Mouse (Mus musculus): Measurements from ENCODE around the gene Vegfa.

Gene Vegfa

DNA sequence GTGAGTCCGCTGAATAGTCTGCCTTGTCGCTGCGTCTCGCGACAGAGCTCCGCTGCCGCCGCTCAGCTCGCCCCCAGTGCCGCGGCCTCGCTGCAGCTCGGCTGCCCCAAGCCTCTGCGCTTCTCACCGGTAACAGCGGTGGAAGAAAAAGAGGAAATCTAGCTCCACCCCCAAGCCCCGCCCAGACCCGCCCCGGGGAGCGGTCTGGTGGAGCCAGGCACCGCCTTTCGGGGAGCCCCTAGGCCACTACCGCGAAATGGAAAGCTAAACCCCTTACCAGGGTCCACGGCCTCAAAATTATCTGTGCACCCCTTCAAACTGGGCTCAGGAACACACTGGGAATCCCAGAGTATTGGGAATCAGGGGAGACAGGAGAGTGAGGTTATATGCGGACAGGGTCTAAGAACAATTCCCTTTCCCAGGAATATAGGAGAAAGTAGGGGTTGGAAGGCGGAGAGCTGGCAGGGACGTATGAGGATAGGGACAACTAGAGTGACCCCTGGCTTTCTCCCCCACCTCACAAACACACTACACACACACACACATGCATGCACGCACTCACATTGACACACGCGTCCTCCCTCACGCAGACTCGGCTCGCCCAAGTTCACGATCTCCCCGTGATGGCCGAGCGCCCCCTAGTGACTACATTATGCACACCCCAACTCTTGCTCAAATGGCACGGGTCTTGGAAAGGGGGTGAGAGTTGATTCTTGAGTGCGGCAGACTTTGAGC lies at the start of gene Vegfa:
Gene Vegfa (minus strand): TSS at position 113 of the 735 bp plus-strand sequence.
- DNase-seq (ENCODE audit: low spot score), result peak; percentile 94

DNA sequence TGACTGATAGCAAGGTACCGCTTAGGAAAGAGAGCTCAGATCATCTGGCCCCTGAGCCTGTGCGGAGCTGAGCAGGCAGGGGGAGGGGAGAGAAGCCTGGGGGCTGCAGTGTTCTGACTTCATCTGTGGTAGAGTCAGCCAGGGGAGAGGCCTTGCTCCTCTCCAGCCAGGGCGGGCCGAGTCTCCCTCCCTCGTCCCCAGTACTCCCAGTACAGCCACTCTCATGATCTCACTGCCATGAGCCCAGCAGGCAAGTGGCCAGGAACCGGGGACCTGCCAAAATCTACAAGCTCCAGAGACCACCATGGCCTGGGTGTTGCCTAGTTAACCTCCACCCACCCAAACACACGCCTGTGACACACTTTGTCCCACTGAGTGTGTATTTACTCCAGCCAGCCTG lies 49.5 kb upstream of the Vegfa start:
- no peak for DNase-seq (ENCODE audit: low spot score)

DNA sequence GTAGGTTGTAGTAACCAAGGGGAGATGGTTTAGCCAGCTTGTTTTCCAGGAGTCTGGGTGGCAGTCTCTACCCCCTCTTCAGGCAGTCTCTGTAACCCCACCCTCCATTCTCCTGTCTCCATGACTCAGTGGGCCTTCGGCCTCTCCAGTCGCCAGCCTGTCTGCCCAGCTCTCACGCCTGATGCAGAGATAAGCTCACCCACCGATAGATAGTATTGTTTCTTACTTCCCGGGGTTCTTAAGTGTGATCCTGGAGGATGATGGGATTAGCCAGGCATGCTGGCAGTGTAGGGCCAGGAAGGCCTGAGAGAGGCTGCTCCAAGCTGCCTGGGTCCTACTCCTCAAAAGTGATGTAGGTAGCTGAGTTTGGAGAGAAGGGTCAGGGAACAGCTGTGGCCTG lies 48.9 kb upstream of the Vegfa start:
- DNase-seq (ENCODE audit: low spot score), result no peak

DNA sequence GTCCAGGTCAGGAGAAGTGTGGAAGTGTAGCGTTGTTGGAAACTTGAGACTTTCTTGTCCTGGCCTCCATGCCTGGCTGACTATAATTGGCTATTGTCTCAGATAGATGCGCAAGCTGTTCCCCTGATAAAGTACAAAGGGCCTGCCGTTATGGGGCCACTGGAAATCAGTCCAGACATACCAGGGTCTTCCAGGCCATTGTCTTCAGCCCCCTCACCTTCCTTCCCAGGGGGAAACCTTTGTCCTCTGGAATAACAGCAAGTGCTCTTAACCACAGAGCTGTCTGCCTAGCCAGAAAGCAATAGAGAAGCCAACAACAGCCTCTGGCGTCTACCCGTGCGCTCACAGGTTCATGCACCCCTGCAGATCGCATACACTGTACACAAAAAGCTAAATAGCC lies 48.2 kb upstream of the Vegfa start:
- DNase-seq (ENCODE audit: low spot score), result peak; percentile 28

DNA sequence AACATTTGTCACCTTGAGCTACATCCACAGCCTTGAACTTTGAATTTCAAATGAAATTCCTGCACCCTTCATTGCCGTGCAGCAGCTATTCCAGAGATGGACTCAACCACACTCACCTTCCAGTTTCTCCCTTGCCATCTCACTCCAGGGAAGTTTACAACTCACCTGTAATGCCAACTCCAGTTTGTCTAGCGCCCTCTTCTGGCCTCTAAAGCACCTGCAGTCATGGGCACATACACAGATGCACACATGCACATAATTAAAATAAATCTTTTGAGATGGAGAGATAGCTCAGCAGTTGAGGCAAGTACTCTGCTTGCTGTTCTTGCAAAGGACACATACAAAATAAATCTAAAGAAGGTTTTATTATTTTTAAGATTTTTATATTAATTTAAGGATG lies 46.9 kb upstream of the Vegfa start:
- no peak for DNase-seq (ENCODE audit: low spot score)

DNA sequence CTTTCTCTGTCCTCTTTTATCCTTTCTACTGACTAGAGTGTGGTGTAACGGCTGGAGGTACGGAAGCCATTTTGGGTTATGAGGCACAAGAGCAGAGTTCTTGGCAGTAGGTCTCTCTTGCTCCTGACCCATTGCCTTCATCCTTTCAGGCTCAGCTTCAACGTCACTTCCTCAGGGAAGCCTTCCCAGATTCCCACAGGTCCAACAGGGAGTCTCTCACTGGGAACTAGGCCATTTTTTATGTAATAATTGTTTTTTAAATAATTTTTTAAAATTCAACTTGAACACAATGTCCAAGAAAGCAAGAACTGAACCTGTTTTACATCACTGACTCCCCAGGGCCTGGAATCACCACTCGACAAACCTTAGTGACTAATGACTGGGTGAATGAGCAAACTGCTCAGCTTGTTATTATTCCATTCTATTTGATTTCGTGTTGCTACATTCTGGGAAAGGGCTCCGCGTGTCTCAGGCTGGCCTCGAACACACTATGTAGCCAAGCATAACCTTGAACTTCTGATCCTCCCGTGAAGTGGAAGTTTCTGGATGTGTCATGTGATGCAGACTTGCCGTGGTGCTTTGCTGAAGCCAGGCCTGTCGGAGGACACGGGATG lies 45.9 kb upstream of the Vegfa start:
- no peak for DNase-seq (ENCODE audit: low spot score)

DNA sequence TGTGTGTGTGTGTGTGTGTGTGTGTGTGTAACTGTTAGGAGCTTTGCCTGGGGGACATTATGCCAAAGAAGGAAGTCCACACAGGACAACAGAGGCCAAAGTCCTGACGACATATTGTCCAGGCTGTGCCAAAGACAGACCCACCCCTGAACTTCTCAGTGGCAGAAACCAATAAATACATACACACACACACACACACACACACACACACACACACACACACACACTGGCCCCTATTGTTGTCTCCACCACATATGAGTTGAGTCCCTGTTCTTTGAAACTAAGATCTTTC lies 44.0 kb upstream of the Vegfa start:
- no peak for DNase-seq (ENCODE audit: low spot score)

DNA sequence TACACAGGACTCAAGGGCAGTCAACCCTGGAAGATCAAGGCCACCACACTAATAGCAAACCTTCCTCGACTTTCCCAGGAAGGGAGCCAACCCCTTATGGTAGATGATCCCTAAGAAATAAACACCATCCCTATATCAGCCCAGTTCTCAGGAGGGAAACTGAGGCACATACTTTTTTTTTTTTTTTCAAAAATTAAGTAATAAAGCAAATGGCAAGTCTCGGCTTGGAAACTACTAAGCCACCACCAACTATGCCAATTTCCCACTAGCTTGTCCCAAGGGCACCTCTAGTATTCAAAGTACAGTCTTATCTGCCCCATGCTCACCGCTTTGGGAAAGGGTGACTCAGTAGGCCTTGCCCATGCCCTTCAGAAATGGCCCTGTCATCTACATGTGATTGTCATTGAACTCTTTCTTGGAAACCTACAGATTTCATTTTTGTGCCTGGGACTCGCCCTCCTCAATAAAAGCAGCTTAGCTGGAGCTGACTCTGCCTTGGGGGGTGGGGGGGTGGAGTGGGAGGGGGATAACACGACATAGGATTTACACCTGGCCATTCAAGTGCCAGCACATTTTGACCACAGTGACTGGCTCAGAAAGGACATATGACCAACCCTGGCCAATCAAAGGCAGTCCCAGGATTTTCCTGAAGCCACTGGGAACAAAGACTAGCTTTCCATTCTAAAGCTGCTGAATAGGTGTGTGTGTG lies 43.5 kb upstream of the Vegfa start:
- no peak for DNase-seq (ENCODE audit: low spot score)

DNA sequence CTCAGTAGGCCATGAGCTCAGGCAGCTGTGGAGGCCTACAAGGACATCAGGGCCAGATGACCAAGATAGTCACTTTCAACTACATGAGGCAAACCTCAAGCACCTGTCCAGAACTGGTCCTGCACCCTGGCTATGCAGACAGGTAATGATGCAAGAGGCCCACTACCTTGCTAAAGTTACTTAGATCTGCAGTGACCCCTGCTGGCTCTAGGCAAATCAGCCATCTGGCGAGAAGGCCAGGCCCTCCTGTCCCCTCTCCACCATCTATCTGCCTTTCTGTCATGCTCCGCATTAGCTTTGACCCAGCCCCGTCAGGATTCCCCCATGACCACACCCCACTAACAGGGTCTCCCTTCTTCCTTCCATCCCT lies 42.9 kb upstream of the Vegfa start:
- peak; percentile 40 for DNase-seq (ENCODE audit: low spot score)

DNA sequence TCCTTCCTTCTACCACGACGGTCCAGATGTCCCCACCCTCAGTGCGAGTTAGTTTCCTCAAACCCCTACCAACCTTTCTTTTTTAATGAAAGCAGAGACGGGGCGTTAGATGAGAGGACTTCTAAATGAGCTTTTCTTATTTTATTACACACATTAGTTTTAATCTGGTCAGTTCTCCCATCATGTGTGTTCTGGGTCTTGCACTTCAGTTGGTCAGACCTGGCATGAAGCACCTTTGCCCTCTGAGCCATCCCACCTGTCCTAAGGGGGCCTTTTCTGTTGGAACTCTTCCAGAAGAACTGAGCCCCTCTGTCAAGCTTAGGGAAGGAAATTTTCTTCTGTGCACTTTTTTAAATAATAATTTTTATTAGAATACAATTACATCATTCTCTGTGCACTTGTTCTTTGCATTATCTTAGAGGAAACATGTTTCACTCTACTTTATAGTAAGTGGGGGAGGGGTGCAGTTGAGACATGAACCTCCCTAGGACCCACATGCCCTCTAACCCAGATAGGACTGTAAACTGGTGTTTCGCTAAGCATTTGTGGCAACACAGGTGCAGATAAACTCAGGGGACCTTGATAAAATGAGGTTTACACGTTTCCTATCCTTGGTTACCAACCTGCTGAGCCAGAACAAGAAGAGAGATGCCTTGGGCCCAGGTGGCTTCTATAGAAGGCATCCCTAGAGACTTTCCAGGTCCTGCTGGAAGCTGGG lies 42.4 kb upstream of the Vegfa start:
- no peak for DNase-seq (ENCODE audit: low spot score)

DNA sequence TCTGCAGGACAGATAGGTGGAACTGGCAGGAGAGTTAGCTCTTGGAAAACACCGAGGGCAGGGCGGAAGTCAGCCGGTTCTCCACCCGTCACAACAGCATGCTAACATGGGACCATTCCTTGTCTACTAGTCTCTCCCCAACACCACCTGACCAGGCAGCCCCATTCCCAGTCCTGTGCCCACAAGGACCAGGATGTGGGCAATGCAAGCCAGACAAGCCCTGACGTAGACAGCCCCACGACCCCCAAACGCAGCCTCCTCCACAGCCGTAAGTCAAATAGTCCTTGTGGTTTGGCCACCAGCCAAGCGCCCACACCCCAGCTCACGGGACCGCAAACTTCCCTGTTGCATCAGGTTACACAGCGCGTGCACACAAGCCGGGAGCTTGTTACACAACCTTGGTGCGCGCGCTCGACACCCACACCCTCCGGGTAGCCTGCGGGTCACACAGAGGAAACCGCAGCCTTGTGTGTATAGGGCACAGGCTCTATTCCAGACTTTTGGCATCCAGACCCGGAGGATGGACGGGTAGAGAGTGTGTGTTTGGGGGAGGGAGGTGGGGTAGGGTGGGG lies 41.6 kb upstream of the Vegfa start:
- no peak for DNase-seq (ENCODE audit: low spot score)

DNA sequence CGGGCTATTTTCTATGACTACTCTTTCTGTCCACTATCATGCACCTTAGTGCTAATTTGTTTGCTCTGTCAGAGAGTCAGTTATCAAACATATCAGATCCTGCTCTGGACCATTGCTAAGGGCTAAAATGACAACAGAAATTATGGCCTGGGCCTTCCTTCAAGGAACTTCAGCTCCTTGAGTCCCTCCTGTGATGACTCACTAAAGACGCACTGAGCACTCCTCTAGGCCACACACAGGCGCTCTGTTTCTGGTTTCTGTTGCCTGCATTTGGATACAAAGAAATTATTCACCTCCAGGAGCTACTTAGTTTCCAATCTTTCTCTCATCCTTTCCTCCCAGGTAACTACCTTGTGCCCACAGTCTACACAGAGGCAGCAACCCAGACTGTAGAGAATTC lies 39.4 kb upstream of the Vegfa start:
- no peak for DNase-seq (ENCODE audit: low spot score)

DNA sequence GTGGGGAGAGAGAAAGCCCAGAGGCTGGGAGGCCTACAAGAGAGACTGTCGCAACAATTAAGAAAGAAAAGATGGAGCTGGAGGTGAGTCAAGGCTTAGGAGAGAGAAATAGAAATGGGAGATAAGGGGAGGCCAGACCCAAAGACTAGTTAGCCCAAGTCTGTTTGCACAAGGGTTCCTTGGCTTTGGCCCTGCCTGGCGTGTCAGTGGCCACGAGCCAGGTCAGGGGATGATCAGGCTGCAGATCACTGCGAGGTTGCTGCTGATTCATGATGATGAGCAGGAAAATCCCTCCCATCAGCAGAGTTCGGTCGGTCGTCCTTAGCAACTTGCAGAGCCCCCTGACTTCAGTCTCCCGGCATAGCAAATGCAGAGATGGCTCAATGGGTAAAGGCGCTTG lies 37.9 kb upstream of the Vegfa start:
- DNase-seq (ENCODE audit: low spot score), result no peak

DNA sequence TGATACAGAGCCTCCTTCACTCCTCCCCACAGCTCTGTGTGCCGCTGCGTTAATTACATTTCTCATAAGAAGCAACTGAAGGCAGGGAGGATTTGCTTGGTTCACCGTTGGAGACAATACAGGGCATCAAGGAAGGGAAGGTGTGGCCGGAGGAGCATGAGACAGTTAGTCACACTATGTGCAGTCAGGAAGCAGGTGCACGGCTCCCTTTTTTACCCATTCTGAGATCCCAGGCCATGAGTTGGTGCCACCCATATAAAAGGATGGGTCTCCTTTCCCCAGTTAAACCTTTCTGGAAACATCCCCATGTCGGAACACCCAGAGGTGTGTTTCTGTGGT lies 31.8 kb upstream of the Vegfa start:
- no peak for DNase-seq (ENCODE audit: low spot score)

DNA sequence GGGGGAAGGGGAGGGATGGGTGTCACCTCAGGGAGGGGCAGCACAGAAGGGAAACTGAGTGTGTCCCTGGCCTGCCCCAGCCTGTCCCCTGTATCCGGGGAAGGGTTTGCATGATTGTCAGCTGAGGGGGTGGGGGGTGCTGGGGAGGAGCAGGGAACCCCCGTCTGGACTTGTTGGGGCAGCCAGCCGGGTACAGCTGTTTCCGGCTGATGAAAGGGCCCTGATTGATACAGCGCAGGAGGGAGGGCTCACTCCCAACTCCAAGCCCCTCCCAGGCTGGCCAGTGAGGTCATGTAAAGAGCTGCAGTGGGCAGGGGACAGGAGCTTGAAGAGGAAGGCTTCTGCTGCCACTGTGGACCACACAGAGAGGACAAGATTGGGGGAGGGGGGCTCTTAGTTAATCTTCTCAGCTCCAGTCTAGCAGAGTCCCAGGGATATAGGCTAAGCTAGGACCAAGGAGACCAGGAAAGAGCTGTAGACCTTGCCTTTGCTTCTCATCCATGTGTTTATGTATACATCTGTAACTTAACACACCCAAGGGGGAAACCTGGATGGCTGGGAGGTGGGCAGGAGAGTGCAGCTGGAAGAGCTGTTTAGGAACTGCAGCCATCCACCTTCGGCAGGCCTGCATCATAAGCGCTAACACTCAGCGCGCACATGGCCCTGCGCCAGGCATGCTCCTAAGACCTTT lies 31.3 kb upstream of the Vegfa start:
- DNase-seq (ENCODE audit: low spot score), result peak; percentile 64

DNA sequence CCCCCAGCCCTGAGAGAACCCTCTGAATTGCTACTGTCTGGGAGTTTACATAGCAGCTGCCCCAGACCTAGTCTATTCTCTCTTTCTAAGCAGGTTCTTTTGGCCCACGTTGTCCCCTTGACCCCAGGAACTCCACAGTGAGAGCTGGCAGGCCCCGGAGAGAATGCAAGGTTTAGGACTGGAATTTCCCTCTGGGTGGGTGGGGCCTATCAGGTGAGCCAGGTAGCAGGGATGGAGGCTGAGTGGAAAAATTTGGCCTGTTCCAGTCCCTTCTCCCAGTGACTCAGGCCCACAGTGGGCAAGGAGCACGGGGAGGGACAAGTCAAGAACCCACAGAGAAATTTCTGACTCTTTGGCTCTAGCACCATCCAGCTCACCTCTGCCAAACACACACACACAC lies 28.1 kb upstream of the Vegfa start:
- no peak for DNase-seq (ENCODE audit: low spot score)

DNA sequence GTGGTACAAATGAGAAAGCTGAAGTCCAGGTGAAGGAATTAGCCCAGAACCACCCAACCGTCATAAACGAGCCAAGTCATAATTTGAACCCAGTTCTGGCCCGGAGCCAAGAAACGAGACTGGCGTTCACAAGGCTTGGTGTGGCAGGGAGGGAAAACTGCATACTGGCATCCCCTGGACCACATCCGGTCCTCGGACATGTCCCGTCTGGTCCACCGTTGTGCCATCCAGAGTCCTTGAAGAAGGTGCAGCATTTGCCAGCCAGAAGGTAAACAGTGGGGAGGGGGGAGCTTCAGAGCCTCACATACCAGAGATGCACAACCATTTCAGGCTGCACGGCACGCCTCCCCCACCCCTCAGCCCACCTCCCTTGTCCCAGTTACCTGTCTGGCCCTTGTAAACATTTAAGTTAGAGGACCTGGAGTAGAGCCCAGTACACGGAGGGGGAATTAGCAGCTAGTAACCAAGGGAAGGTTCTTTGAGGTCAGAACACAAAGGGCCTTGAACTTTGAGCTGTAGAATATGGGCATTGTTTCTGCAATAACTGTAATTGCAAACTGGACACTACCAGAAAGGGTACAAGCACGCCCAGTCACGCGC lies 27.2 kb upstream of the Vegfa start:
- no peak for DNase-seq (ENCODE audit: low spot score)

DNA sequence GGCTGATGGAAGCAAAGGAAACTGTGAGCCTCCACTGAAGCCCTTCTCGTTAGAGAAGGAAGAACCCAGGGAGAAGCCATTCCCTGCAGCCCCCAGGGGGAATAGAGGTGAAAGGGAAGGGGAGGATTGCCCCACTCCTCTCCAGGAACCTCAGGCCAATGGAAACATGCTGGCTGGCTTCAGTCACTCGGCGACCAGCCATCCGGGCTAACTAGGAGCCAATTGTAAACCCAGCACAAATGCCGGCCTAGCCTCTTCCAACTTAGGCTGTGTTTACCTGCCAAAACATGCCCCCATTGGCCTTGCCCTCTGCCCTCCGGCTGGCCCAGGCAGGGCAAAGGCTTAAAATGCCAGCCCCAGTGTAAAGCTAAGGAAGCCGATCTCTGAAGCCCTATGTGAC lies 24.1 kb upstream of the Vegfa start:
- no peak for DNase-seq (ENCODE audit: low spot score)

DNA sequence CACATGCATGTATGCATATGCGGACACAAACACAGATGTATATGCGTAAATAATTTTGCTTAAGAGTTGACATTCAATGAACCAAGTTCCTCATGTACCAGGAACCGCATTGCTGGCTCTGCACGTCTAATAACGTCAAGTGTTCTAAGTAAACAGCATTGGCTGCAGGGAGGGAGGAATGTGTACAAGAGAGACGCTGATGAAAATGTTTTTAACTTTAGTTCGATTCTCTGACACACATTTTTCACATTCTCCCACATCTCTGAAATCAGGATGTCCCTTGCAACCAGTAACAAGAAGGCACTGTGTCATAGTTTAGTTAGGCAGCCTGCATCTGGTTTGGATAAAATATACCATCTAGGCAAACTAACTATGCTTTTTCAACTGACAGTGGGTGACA lies 23.6 kb upstream of the Vegfa start:
- DNase-seq (ENCODE audit: low spot score), result no peak

DNA sequence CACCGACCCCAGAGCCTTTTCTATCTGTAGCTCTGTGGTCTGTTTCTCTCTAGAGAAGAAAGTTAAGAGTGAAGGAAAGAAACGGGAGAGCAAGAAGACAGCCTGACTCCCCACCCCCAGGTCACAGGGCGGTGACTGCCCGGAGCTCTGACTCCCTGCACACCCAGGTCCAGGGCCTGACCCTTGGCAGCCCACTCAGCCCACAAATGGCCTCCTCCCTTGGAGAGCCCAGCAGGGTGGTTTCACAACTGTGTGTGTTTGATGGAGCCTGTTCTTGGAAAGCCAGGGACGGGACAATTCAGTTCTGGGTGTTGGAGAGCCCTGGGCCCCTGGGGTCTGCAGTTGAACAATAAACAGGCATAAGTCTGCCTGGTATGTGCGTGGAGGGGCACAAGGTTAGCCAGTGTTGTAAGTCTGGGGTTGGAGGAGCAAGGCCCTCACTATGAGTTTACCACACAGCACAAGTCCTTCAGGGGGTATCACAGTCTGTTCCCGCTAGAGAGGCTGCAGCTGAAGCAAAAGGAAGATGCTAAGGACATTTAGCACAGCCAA lies 21.2 kb upstream of the Vegfa start:
- DNase-seq (ENCODE audit: low spot score), result no peak

DNA sequence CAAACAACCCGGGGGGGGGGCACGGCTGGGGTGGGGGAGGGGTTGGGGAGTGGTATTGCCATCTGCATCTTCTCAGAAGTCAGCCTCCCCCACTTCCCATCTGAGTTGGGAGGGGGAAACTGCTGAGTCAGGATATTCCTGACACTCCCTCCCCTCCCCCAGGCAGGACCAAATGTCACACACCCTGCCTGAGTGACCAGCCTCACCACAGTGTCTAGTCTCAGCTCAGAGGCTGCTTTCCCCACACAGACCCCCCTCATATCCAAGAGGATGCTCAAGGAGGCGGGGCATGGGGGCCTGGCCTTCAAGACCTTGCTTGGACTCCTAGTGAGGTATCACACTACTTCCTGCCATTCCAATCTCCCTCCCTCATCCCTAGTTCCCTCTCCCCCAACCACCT lies 20.0 kb upstream of the Vegfa start:
- DNase-seq (ENCODE audit: low spot score), result no peak

DNA sequence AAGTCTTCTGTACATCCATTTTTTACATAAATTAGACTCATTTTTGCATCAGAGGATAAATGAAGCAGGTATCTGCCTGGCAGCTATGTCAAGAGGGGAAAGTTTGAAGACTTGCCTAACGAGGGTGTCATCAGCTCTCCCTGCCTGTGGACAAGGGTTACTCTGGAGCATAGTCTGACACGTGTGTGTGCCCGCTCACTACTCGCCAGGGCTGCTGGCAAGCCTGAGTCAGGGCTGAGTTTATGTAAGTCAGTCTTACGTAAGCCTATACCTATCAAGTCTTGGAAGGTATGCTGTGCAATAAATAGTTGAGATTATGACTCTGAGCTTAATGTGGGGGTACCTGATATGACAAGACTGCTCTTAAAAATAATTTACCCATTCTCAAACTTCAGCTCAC lies 19.2 kb upstream of the Vegfa start:
- no peak for DNase-seq (ENCODE audit: low spot score)
